Mouse (Mus musculus): Measurements from ENCODE around the gene Gtdc1. TPM values are rescaled to one million over a fixed set of nuclear protein-coding genes. Genes with fewer than 3 reads are reported as not detected.

The Gtdc1 gene
- total RNA-seq, 2 experiments from 2014 or later: 26.6 to 31.6 TPM

DNA sequence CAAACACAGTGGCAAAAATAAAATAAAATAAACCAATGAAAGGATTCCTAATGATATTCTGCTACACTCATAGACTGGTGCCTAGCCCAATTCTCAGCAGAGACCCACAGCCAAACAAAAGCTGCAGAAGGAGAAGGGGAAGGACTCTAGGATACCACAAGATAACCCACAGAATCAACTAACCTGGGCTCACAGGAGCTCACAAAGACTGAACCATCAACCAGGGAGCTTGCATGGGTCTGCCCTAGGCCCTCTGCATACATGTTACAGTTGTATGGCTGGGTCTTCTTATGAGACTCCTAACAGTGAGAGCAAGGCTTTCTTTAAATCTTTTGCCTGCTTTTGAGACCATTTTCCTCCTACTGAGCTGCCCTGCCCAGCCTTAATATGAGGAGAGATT, 2.8 kb downstream of the Gtdc1 start:
- no peak for DNase-seq

GRCm38 (mm10) chr2:44923056-44923883, 4.2 kb downstream of the Gtdc1 start:
- DNase-seq: no peak

DNA sequence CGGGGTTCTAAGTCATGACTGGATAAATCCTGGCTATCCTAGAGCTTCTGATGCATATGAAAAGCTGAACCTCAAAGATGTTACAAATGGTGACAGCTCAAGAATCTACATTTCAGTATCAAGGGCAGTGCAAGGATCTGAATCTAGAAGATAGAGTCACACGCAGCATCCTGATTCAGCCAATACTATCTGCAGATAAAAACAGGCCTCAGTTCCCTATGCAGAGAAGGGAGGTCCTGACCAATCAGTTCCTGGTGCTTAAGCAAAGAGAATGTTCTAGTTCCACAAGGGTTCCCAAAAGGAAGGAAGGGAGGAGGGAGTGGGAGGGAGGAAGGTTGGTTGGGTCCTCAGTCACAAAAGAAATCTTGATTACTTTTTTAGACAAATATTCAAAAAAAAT, 5.0 kb downstream of the Gtdc1 start:
- DNase-seq: no peak

DNA sequence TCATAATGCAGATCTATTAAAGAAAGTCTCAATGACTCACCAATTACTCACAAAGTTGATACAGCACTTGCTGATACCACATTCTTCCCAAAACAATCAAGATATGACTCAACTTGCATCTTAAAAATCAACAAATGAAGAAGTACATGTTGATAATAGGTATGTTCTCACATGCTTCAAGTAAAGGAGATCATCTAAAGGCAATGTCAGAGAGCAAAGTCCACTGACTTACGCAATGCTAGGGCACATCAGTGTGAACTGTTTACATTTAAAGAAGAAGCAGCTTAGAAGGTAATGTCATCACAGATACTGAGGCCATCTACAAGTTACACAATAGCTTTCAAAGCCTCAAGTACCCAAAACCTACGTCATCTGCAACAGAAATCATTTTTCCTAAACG, 7.0 kb downstream of the Gtdc1 start:
- no peak for DNase-seq

GRCm38 (mm10) chr2:44919326-44919725, 8.1 kb downstream of the Gtdc1 start:
- DNase-seq: no peak

DNA sequence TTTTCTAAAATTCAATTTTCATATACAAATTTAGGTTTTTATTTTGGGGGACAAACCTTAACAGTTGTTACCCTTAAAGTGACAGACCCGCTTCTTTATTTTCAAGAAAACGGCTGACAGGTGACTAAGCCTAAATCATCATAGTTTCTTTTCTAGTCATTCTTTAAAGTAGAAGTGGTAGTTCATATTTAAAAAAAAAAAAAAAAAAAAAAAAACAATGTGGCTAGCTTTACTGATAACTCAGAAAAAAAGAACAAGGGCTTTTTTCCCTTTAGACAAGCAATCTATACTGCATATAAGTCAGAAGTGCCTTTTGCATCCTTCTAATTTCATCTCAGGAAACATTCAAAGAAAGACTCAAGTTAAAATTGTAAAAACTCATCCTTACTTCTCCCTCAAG, 8.7 kb downstream of the Gtdc1 start:
- no peak for DNase-seq

- no peak for DNase-seq
Measured at GRCm38 (mm10) chr2:44916286-44916685, 11.2 kb downstream of the Gtdc1 start.

DNA sequence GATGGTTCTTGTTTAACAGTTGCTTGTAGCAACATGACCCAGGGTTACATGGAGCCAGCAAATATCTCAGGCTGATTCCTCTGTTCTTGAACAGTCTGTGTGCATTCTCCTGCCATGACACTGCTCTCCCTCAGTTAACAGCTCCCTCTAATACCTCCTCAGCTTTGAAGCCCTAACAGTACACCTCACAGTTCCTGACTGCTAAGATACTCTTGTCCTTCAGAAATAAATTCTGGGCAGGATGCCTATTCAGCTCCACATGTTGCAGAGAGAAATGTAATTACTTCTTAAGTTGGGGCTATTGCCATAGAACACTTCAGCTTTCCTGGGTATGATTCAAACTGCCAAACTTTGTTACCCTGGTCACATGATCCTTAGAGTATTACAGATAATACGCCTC, 29.7 kb downstream of the Gtdc1 start:
- DNase-seq: no peak

GRCm38 (mm10) chr2:44873718-44874117, 53.7 kb downstream of the Gtdc1 start:
- DNase-seq: no peak

- DNase-seq: no peak
Measured at GRCm38 (mm10) chr2:44864726-44865125, 62.7 kb downstream of the Gtdc1 start.

DNA sequence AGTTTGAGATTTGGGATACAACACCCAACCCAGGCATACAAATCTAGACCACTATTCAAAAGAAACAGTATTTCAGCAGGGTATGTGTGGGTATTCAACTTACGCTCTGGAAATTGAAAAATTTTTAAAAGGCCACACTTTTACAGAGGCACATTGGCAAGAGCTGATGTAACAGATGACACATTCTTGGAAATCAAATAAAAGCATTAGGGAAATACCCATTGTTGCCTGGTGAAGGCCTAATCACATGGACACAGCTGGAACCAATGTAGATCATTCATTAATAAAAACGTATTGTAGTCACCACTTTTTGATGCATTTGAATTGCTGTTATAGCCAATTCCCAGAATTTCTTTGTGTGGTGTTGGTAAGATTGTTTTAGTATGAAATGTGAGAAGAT, 73.0 kb downstream of the Gtdc1 start:
- no peak for DNase-seq

DNA sequence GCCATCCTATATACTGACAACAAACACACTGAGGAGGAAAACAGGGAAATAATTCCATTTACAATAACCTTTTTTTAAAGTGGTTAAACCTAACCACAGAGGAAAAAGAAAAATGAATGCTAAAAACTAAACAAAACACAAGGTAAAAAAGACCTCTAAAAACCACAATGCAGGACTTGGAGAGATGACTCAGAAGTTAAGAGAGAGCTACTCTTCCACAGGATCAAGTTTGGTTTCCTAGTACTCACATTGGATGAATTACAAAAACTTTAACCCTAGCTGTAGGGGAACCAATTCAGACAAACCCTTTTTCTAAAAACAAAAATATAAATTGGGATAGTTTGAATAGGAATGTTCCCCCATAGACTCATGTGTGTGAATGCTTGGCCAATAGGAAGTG, 77.8 kb downstream of the Gtdc1 start:
- no peak for DNase-seq

DNA sequence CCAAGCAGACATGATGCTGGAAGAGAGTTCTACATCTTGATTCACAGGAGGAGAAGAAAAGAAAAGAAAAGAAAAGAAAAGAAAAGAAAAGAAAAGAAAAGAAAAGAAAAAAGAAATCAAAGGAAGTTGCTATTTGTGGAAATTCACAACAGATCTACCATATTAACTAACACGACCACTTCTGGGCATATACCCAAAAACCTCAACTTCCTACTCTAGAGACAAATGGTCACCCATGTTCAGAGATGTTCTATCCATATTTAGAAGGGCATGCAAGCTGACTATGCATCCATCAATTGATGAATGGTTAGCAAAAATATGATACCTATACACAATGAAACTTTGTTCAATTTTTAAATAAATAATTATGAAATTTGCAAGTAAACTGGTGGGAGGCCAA, 79.3 kb downstream of the Gtdc1 start:
- DNase-seq: no peak

GRCm38 (mm10) chr2:44845424-44845823, 82.0 kb downstream of the Gtdc1 start:
- DNase-seq: no peak

GRCm38 (mm10) chr2:44829753-44830152, 97.7 kb downstream of the Gtdc1 start:
- no peak for DNase-seq

DNA sequence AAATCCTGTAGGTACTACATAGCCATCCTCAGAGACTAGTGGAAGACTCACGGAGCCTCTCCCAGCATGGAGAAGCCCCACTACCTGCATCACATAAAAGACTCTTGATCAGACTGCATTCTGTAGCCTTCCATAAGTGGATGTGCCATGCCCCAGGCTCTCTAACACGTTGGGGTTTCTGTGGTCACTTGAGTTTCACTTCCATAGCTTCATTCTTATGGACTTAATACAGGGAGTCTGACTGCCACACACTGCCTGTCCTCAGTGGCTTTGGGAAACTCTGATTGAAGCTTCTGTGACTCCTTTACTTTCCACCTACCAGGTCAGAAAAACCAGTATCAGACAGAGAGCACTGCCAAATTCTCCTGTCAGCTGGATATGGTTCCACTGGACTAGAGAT, 98.1 kb downstream of the Gtdc1 start:
- DNase-seq: no peak

GRCm38 (mm10) chr2:44826609-44827008, 100.8 kb downstream of the Gtdc1 start:
- DNase-seq: no peak

GRCm38 (mm10) chr2:44817787-44818186, 109.7 kb downstream of the Gtdc1 start:
- DNase-seq: no peak

DNA sequence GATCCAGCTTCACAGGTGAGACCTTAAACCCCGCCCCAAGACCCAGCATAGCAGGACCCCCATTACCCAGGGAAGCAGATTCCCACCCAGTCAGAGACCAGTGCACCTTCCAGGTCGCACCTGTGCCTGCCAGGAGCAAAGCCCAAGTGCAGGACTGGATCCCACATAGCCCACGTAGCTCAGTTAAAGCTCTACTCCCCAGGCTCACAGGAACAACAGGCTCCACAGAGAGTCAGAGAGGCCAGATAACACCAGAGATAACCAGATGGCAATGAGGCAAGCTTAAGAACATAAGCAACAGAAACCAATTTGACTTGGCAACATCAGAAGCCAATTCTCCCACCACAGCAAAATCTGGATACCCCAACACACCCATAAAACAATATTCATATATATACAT, 113.7 kb downstream of the Gtdc1 start:
- no peak for DNase-seq

DNA sequence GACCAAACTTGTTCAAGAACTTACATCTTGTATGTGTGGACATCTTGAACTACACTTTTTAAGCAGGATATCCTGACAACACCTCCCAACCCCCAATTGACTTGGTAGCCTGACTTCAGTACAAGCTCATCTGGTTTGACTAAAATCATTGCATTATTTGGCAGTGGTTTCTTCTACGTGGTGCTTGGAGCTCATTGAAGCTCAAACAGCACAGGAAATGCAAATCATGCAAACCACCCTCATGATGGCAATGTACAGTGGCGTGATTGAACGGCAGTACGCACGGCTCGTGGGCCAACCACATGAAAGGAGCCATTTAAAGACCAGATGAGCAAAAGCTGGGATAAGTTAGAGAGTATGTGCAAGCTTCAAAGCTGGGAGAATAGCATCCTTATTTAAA, 123.0 kb downstream of the Gtdc1 start:
- no peak for DNase-seq

DNA sequence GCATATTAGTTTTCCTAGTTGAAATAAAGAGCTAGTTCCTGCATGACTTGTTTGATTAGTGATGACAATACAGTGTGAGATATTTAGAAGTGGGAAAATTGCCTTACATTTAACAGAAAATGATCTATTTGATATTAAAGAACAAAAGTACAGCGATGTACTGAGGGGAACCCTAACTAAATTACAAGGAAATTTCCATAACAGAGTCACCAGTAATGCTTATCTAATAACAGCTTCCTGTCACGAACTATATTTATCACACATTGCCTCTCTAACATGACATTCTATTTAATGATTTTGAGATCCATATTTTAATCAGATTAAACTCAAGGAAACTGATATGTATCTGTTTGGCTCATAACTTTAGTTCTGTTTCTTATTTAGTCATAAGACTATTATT, 126.1 kb downstream of the Gtdc1 start:
- no peak for DNase-seq

DNA sequence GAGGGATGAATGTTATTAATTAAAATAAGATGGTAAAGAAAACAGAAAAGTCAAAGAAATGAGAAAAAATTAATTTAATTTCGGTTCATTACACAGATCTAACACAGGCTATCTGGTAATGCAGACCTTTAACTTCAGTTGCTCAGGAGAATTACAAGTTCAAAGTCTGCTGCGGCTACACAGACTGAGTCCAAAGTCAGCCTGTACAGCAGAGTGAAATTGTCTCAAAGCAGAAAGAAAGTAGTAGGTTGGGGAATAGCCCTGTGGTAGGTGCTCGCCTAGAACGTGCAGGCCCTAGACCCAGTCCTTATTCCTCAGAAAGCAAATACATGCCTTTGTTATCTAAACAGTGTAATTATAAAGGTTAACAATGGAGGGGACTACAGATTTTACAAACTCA, 135.6 kb downstream of the Gtdc1 start:
- DNase-seq: no peak

DNA sequence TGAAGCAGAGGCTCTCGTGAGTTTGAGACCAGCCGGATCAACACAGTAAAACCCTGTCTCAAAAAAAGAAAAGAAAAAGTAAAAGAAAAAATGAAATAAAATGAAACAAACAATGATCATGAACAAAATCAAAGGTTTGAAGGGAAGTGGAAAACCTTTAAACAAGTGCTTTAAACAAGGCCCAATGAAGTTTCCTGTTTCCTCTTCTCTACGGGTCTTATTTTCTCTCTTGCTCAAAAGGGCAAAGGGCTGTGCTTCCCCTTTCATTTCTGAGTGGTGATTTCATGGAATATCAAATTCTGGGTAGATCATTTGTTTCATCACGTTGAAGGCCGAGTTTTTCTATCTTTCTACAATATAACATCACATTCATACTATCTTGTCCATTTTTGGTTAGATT, 136.3 kb downstream of the Gtdc1 start:
- DNase-seq: no peak

- DNase-seq: no peak
Measured at GRCm38 (mm10) chr2:44782746-44783145, 144.7 kb downstream of the Gtdc1 start.

DNA sequence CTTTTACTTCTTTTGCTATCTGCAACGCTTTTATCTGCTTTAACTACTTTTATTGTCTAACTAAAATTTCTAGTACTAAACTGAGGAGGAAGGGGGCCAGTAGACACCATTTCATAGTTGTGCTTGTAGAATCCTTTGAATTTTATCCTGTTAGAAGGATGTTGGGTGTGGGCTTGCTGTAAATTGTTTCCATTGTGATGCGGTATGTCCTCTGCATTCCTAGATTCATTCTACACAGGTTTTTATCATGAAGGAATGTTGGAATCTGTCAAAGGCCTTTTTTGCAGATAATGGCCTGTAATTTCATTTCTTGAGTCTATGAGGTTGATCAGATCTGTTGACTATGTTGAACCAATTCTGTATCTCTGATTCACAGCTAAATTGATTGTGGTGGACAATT, 146.5 kb downstream of the Gtdc1 start:
- DNase-seq: no peak

Data from gastrocnemius, postnatal 10 days (tissue).